Mouse (Mus musculus) lung, adult 2 months (tissue): Measurements from ENCODE around the gene Bet1l.

Source experiments
- CTCF ChIP-seq: fragments of 200-500 bp; IDR thresholded peaks from 2 replicates; pipeline ENCODE4 v1.5.1; 2011; ENCODE audit warnings: mild to moderate bottlenecking, low read length, control low read depth; ENCODE audit not compliant: insufficient read depth
- POLR2A ChIP-seq: fragments of 200-500 bp; IDR thresholded peaks from 2 replicates; pipeline ENCODE4 v1.6.1; 2011; ENCODE audit warnings: low read depth, mild to moderate bottlenecking, control low read depth, low read length, borderline replicate concordance; ENCODE audit errors: extremely low read depth

- no peak for TF ChIP-seq CTCF
- TF ChIP-seq POLR2A = no peak
Observed at GRCm38 (mm10) chr7:140905642-140906081, 48.3 kb upstream of the Bet1l start.
